Mouse (Mus musculus) cerebellum, adult 2 months (tissue): ENCODE measurements at regions not wholly inside any gene's neighbourhood (a gene's known extent, or its start where the extent isn't known, plus 50 kb on each side); places are given as distances from the start of the nearest gene placed in this dataset.

Experiments
- DNase-seq, 2 experiments: peaks; one replicate each; pipeline ENCODE4 v3.0.0; 2021
- H3K27ac ChIP-seq: fragments of 200-500 bp; 2 replicates; pipeline ENCODE4 v1.5.1; 2012; ENCODE audit warnings: low read length, control low read depth, inconsistent platforms; ENCODE audit not compliant: insufficient read depth
- H3K27me3 ChIP-seq: fragments of 200-500 bp; 2 replicates; pipeline ENCODE4 v1.6.1; 2012; ENCODE audit warnings: inconsistent platforms, mild to moderate bottlenecking, low read length, moderate library complexity; ENCODE audit not compliant: control insufficient read depth, insufficient read depth
- H3K4me1 ChIP-seq: fragments of 200-500 bp; 2 replicates; pipeline ENCODE4 v1.6.1; 2011; ENCODE audit warnings: low read length; ENCODE audit not compliant: control insufficient read depth, insufficient read depth
- H3K4me3 ChIP-seq: fragments of 200-500 bp; replicated peaks from 2 replicates; pipeline ENCODE3; 2011; ENCODE audit warnings: mild to moderate bottlenecking, low read depth, low read length, control low read depth; ENCODE audit not compliant: insufficient read depth
- CTCF ChIP-seq: fragments of 200-500 bp; IDR thresholded peaks from 2 replicates; pipeline ENCODE4 v1.5.1; 2011; ENCODE audit warnings: low read depth, mild to moderate bottlenecking, control low read depth, low read length, moderate library complexity, borderline replicate concordance; ENCODE audit not compliant: insufficient read depth
- POLR2A ChIP-seq: fragments of 200-500 bp; IDR thresholded peaks from 2 replicates; pipeline ENCODE4 v1.6.1; 2011; ENCODE audit warnings: low read length, control low read depth, borderline replicate concordance; ENCODE audit not compliant: insufficient read depth
- WGBS: fragments of 180-500 bp; shearing (Covaris S2); methylation state at CpG from one replicate; pipeline ENCODE4 v1.1.7; 2018; 5-methylcytosine and 5-hydroxymethylcytosine counted together

DNA sequence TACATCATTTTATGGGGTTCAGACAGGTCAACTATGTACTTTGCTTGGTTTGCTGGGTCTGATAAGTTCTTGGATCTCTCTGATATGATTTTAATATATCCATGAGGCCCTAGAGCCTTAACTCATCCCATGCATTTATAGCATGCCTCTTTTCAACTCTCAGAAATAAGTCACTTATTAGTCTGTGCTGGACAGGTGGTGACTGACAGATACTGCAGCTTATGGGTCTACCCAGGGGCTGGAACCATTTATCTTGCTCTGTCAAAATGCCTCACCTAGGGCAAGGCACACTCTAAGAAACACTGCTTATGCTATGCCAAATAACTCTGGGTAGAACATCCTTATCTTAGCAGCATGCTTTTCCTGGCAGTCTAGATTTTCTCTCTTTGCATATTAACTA lies 225.6 kb downstream of the Mbnl1 start:
- no peak for TF ChIP-seq CTCF
- TF ChIP-seq POLR2A: no peak

GRCm38 (mm10) chr3:60707139-60707538 lies 234.5 kb downstream of the Mbnl1 start:
- DNase-seq: no peak
- Histone ChIP-seq H3K27ac (no peak overlapping the region), H3K4me1 (no peaks in the 10 kb centered on the region), H3K27me3 (no peaks in the 10 kb centered on the region), H3K4me3 (no peak overlapping the region)
- no peak for TF ChIP-seq POLR2A
- TF ChIP-seq CTCF: no peak
- WGBS: 92% methylated on average over 4 of the region's 4 CpGs

More for the DNA sequence above, 225.6 kb downstream of the Mbnl1 start:
- no peak overlapping the region for H3K4me3 ChIP-seq
- DNase-seq: no peak
- H3K4me1 ChIP-seq: no peaks in the 10 kb centered on the region
- no peaks in the 10 kb centered on the region for H3K27me3 ChIP-seq
- no peak overlapping the region for H3K27ac ChIP-seq

- TF ChIP-seq CTCF (no peak), POLR2A (no peak)
- WGBS: 91% methylated on average over 4 of the region's 4 CpGs
These were observed 240.3 kb downstream of the Mbnl1 start for GRCm38 (mm10) chr3:60712896-60713295.

DNA sequence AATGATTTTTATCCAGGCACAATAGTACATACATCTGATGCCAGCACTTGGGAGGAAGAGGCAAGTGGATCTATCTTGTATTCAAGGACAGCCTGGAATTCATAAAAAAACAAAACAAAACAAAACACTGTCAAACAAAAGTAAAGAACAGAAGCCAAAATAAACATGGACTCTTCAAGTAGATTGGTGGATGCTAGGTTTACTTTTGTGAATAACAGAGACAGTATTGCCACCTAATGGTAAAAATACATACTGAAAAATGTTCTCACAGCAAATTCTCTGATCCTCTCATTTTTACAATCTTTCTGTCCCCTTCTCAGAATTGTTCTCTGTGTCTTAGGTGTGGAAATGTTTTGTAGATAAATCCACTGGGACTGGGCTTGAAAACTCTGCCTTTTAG lies 247.7 kb downstream of the Mbnl1 start:
- no peaks in the 10 kb centered on the region for H3K27me3 ChIP-seq
- no peak for DNase-seq
- TF ChIP-seq POLR2A (no peak), CTCF (no peak)
- no peaks in the 10 kb centered on the region for H3K4me1 ChIP-seq
- H3K4me3 ChIP-seq: no peak overlapping the region
- no peak overlapping the region for H3K27ac ChIP-seq

More at GRCm38 (mm10) chr3:60712896-60713295, 240.3 kb downstream of the Mbnl1 start:
- no peak overlapping the region for H3K27ac ChIP-seq
- no peak for DNase-seq
- no peak overlapping the region for H3K4me3 ChIP-seq
- no peaks in the 10 kb centered on the region for H3K4me1 ChIP-seq
- H3K27me3 ChIP-seq: no peaks in the 10 kb centered on the region

GRCm38 (mm10) chr3:60731331-60731730 lies 258.7 kb downstream of the Mbnl1 start:
- DNase-seq: no peak
- 94% methylated on average over 1 of the region's 1 CpGs for WGBS
- Histone ChIP-seq H3K4me3 (no peak overlapping the region), H3K27ac (no peak overlapping the region), H3K4me1 (no peaks in the 10 kb centered on the region), H3K27me3 (no peaks in the 10 kb centered on the region; the same call in 1 of the 2 replicates)
- TF ChIP-seq CTCF: no peak
- TF ChIP-seq POLR2A: no peak

- Histone ChIP-seq H3K4me1 (no peaks in the 10 kb centered on the region), H3K27ac (no peak overlapping the region), H3K27me3 (no peaks in the 10 kb centered on the region), H3K4me3 (no peak overlapping the region)
- peak in 1 of 2 experiments; percentile 6 for DNase-seq
- TF ChIP-seq POLR2A (no peak), CTCF (no peak)
These were observed 261.9 kb upstream of the P2ry1 start for GRCm38 (mm10) chr3:60740543-60741294.

GRCm38 (mm10) chr3:60741379-60741778 lies 261.2 kb upstream of the P2ry1 start:
- no peak overlapping the region for H3K4me3 ChIP-seq
- H3K4me1 ChIP-seq: no peaks in the 10 kb centered on the region
- H3K27ac ChIP-seq: no peak overlapping the region
- TF ChIP-seq CTCF (no peak), POLR2A (no peak)
- H3K27me3 ChIP-seq: no peaks in the 10 kb centered on the region
- 91% methylated on average over 5 of the region's 5 CpGs for WGBS
- DNase-seq: no peak

DNA sequence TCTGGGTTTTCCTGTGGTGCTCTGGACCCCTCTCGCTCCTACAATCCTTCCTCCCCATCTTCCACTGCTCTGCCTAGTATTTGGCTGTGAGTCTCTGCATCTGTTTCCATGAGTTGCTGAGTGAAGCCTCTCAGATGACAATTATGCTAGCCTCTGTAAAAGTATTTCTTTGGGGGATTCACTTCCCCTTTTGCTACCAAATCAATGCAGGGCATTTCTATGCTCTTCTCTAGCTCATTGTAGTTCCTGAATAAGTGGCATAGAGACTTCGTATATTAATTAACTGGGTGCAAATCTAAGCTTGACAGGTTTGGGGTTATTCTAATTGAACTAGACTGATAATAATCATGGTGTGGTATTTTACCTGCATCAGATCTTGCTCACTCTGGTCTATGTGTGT lies 260.4 kb upstream of the P2ry1 start:
- H3K4me3 ChIP-seq: no peak overlapping the region
- H3K4me1 ChIP-seq: no peaks in the 10 kb centered on the region
- H3K27me3 ChIP-seq: no peaks in the 10 kb centered on the region
- no peak for DNase-seq
- no peak overlapping the region for H3K27ac ChIP-seq
- TF ChIP-seq POLR2A: no peak
- no peak for TF ChIP-seq CTCF
- 87% methylated on average over 2 of the region's 2 CpGs for WGBS

DNA sequence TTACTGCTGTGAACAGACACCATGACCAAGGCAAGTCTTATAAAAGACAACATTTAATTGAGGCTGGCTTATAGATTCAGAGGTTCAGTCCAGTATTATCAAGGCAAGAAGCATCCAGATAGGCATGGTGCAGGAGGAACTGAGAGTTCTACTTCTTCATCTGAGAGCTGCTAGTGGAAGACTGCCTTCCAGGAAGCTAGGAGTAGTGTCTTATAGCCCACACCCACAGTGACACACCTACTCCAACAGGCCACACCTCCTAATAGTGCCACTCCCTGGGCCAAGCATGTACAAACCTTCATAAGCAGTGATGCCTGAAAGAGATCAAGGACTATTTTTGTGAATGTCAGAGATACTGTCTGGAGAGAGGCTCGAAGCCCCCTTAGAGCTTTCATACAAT lies 257.5 kb upstream of the P2ry1 start:
- no peak for TF ChIP-seq POLR2A
- no peak for TF ChIP-seq CTCF
- 85% methylated on average over 1 of the region's 1 CpGs for WGBS
- H3K4me3 ChIP-seq: no peak overlapping the region
- DNase-seq: no peak
- no peaks in the 10 kb centered on the region for H3K27me3 ChIP-seq
- H3K27ac ChIP-seq: no peak overlapping the region
- H3K4me1 ChIP-seq: no peaks in the 10 kb centered on the region
